Mouse (Mus musculus): ENCODE measurements around the gene Ifnk. TPM values are rescaled to one million over a fixed set of nuclear protein-coding genes. Genes with fewer than 3 reads are reported as not detected.
A peak's percentile ranks its signal among the peaks of the same experiment; 100 is the strongest.

Ifnk gene
- polyA plus RNA-seq, 1 experiment: not detected

DNA sequence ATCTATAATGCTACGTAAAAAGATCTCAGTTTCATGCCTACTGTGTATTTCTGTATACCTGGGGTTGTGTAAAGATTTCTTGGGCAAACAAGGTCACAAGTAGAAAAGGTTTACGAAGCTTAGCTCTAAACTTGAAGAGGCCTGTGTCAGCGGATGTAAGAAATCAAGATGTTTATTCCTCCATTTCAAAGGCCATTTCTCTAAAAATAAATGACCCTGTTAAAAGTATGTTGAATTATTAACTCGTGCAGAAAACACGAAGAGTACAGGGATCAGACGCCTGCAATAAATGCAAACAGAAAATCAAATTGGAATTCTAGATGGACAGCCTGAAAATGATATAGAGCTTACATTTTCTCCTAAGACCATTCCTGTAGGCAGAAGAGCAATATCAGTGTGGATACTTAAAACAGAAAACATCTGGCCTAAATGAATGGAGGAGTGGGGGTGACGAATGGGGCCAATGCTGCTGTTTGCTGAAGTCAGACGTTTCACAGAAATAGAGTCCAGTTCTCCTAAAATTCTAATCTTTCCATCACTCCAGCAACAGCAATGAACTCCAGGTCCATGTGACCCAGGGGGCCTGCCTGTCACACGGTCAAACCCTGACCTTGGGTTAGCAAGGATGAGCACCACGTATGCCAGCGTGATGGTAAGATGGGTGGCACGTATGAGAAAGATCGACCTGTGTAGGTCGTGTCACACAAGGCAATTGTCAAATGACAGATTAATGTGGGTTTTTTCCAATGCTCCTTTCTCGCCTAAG lies 16.8 kb upstream of the Ifnk start:
- Histone ChIP-seq H3K4me3 (ENCODE audit: control insufficient read depth, insufficient read depth, low read length) (no peak overlapping the region), H3K27me3 (ENCODE audit: control insufficient read depth, insufficient read depth, low read length) (no peaks in the 10 kb centered on the region), H3K36me3 (ENCODE audit: control insufficient read depth, insufficient read depth, low read length) (no peaks in the 10 kb centered on the region), H3K27ac (ENCODE audit: control insufficient read depth, insufficient read depth, low read length) (no peak overlapping the region), H3K4me1 (replicated peaks; ENCODE audit: control insufficient read depth, insufficient read depth, low read length) (peaks cover 29% of the 10 kb centered on the region)
- TF ChIP-seq POLR2A (IDR thresholded peaks at IDR 0.05; ENCODE audit: control insufficient read depth, extremely low read depth, insufficient read depth, low read length, poor library complexity) (no peak), CTCF (IDR thresholded peaks at IDR 0.05; ENCODE audit: borderline replicate concordance, control insufficient read depth, extremely low read depth, insufficient read depth, low read length, poor library complexity) (no peak)
- no peak for DNase-seq
- WGBS: 97% methylated on average over 15 of the region's 15 CpGs

DNA sequence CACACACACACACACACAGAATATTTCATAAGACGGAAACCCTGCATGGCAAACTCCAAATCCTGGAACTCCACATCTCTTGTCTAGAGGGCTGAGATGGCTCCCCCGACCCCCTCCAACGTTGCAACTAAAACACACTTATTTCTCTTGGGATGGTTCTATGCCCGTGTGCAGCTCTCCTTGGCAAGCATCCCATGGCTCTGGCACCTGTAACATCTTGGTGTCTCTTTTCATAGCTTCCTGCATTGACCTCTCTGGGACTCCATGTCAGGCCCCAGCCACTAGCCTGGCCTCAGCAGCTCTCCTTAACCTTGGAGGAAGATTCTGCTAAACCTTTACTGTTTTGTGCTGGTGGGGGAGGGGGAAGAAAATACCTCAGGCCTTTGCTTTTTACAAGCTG lies 16.1 kb upstream of the Ifnk start:
- Histone ChIP-seq H3K4me1 (replicated peaks; ENCODE audit: control insufficient read depth, insufficient read depth, low read length) (peaks cover 31% of the 10 kb centered on the region), H3K4me3 (ENCODE audit: control insufficient read depth, insufficient read depth, low read length) (no peak overlapping the region), H3K27ac (ENCODE audit: control insufficient read depth, insufficient read depth, low read length) (no peak overlapping the region), H3K27me3 (ENCODE audit: control insufficient read depth, insufficient read depth, low read length) (no peaks in the 10 kb centered on the region), H3K36me3 (ENCODE audit: control insufficient read depth, insufficient read depth, low read length) (no peaks in the 10 kb centered on the region)
- WGBS: 86% methylated on average over 4 of the region's 4 CpGs
- TF ChIP-seq CTCF (IDR thresholded peaks at IDR 0.05; ENCODE audit: borderline replicate concordance, control insufficient read depth, extremely low read depth, insufficient read depth, low read length, poor library complexity) (no peak), POLR2A (IDR thresholded peaks at IDR 0.05; ENCODE audit: control insufficient read depth, extremely low read depth, insufficient read depth, low read length, poor library complexity) (no peak)
- DNase-seq: no peak

DNA sequence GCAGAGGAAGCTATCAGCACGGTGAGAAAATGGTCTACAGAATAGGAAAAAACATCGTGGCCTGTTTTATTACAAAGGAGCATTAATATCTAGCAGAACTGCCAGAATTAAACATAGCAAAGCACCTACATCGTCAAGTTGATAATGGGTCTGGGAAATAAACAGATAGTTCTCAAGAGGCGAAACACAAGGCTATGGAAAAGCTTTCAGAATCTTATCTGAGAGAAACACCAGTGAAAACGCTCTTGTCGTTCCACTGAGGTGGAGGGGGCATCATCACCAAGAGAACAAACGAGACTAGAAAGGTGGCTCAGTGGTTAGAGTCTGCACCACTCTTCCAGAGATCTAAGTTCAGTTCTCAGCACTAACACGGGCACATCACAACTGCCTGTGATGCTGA lies 14.9 kb upstream of the Ifnk start:
- TF ChIP-seq POLR2A (IDR thresholded peaks at IDR 0.05; ENCODE audit: control insufficient read depth, extremely low read depth, insufficient read depth, low read length, poor library complexity) (no peak), CTCF (IDR thresholded peaks at IDR 0.05; ENCODE audit: borderline replicate concordance, control insufficient read depth, extremely low read depth, insufficient read depth, low read length, poor library complexity) (no peak)
- Histone ChIP-seq H3K27ac (ENCODE audit: control insufficient read depth, insufficient read depth, low read length) (peak overlapping the region; percentile 23; the same call in 1 of the 2 replicates), H3K4me3 (ENCODE audit: control insufficient read depth, insufficient read depth, low read length) (no peak overlapping the region), H3K27me3 (ENCODE audit: control insufficient read depth, insufficient read depth, low read length) (no peaks in the 10 kb centered on the region), H3K36me3 (ENCODE audit: control insufficient read depth, insufficient read depth, low read length) (no peaks in the 10 kb centered on the region), H3K4me1 (replicated peaks; ENCODE audit: control insufficient read depth, insufficient read depth, low read length) (peaks cover 32% of the 10 kb centered on the region)
- WGBS: 87% methylated on average over 8 of the region's 8 CpGs
- DNase-seq: no peak

GRCm38 (mm10) chr4:35138077-35138476 lies 13.8 kb upstream of the Ifnk start:
- H3K4me1 ChIP-seq (replicated peaks; ENCODE audit: control insufficient read depth, insufficient read depth, low read length): peaks cover 32% of the 10 kb centered on the region
- no peak for TF ChIP-seq CTCF (IDR thresholded peaks at IDR 0.05; ENCODE audit: borderline replicate concordance, control insufficient read depth, extremely low read depth, insufficient read depth, low read length, poor library complexity)
- no peak for TF ChIP-seq POLR2A (IDR thresholded peaks at IDR 0.05; ENCODE audit: control insufficient read depth, extremely low read depth, insufficient read depth, low read length, poor library complexity)
- no peaks in the 10 kb centered on the region for H3K36me3 ChIP-seq (ENCODE audit: control insufficient read depth, insufficient read depth, low read length)
- WGBS: 39% methylated on average over 6 of the region's 6 CpGs
- DNase-seq: peak; percentile 50
- peak overlapping the region; percentile 40 for H3K27ac ChIP-seq (ENCODE audit: control insufficient read depth, insufficient read depth, low read length)
- no peak overlapping the region for H3K4me3 ChIP-seq (ENCODE audit: control insufficient read depth, insufficient read depth, low read length)
- H3K27me3 ChIP-seq (ENCODE audit: control insufficient read depth, insufficient read depth, low read length): no peaks in the 10 kb centered on the region

DNA sequence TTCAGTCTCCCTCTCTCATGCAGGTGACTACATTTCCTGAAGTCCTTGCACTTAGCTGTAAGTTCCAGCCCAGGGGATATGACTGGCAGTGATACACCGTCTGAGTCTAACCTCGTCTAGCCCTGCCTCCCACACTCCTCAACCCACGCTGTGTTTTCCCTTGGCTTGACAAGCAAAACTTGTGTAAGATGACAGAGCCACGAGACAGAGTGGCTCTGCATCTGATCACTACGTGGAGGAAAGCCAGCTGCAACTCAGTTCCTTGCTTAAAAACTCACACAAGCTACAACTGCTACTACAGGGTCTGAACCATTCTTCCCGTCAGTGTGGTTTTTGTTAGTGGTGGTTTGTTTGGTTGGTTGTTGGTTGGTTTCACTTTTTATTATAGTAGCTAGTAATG lies 11.5 kb upstream of the Ifnk start:
- Histone ChIP-seq H3K4me3 (ENCODE audit: control insufficient read depth, insufficient read depth, low read length) (peak overlapping the region; percentile 35), H3K27me3 (ENCODE audit: control insufficient read depth, insufficient read depth, low read length) (no peaks in the 10 kb centered on the region), H3K27ac (ENCODE audit: control insufficient read depth, insufficient read depth, low read length) (peak overlapping the region; percentile 97), H3K4me1 (replicated peaks; ENCODE audit: control insufficient read depth, insufficient read depth, low read length) (peaks cover 32% of the 10 kb centered on the region), H3K36me3 (ENCODE audit: control insufficient read depth, insufficient read depth, low read length) (no peaks in the 10 kb centered on the region)
- WGBS: under 1% methylated on average over 6 of the region's 6 CpGs
- TF ChIP-seq CTCF (IDR thresholded peaks at IDR 0.05; ENCODE audit: borderline replicate concordance, control insufficient read depth, extremely low read depth, insufficient read depth, low read length, poor library complexity) (no peak), POLR2A (IDR thresholded peaks at IDR 0.05; ENCODE audit: control insufficient read depth, extremely low read depth, insufficient read depth, low read length, poor library complexity) (no peak)
- DNase-seq: peak; percentile 56

GRCm38 (mm10) chr4:35143472-35144102 lies 8.3 kb upstream of the Ifnk start:
- Histone ChIP-seq H3K27me3 (ENCODE audit: control insufficient read depth, insufficient read depth, low read length) (no peaks in the 10 kb centered on the region), H3K36me3 (ENCODE audit: control insufficient read depth, insufficient read depth, low read length) (no peaks in the 10 kb centered on the region), H3K27ac (ENCODE audit: control insufficient read depth, insufficient read depth, low read length) (no peak overlapping the region), H3K4me1 (replicated peaks; ENCODE audit: control insufficient read depth, insufficient read depth, low read length) (peaks cover 13% of the 10 kb centered on the region), H3K4me3 (ENCODE audit: control insufficient read depth, insufficient read depth, low read length) (no peak overlapping the region)
- WGBS: 92% methylated on average over 12 of the region's 12 CpGs
- no peak for DNase-seq
- TF ChIP-seq CTCF (IDR thresholded peaks at IDR 0.05; ENCODE audit: borderline replicate concordance, control insufficient read depth, extremely low read depth, insufficient read depth, low read length, poor library complexity): no peak
- no peak for TF ChIP-seq POLR2A (IDR thresholded peaks at IDR 0.05; ENCODE audit: control insufficient read depth, extremely low read depth, insufficient read depth, low read length, poor library complexity)
